Comparison of ENCODE assay signal across 8 mouse cellular contexts in genomic region chr9:21768511-21769411, GRCm38 (mm10). TPM values are rescaled to one million over a fixed set of nuclear protein-coding genes. Genes with fewer than 3 reads are reported as not detected.
A peak's percentile ranks its signal among the peaks of the same experiment; 100 is the strongest.
DNase-seq lines count a peak whose midpoint lies in the region; ATAC-seq lines count a peak whose summit lies in the region.

No protein-coding gene starts in this region.

- no peaks in the 10 kb centered on the region for H3K27me3 ChIP-seq in forebrain, embryonic 10.5 days (ENCODE audit: poor library complexity, severe bottlenecking)
- H3K27me3 ChIP-seq in midbrain, embryonic 13.5 days: no peaks in the 10 kb centered on the region

- H3K9me3 ChIP-seq in forebrain, embryonic 10.5 days: no peaks in the 10 kb centered on the region
- no peaks in the 10 kb centered on the region for H3K9me3 ChIP-seq in midbrain, embryonic 13.5 days

- peaks cover 57% of the 10 kb centered on the region for H3K36me3 ChIP-seq in forebrain, embryonic 10.5 days (replicated peaks)
- H3K36me3 ChIP-seq in midbrain, embryonic 13.5 days: no peaks in the 10 kb centered on the region

- peak; percentile 52 for DNase-seq in urinary bladder, postnatal 14 days (ENCODE audit: low spot score)
- no peak for DNase-seq in urinary bladder, postnatal 25 days (ENCODE audit: low spot score)
- no peak for DNase-seq in forebrain, embryonic 10.5 days (ENCODE audit: extremely low spot score, low spot score)
- peak; percentile 49 to 69 for DNase-seq in heart, postnatal 36 days
- no peak for DNase-seq in spleen, postnatal 14 days (ENCODE audit: low spot score in 2 of 2)
- DNase-seq in layer of hippocampus, adult 9-10 months (ENCODE audit: low spot score): no peak
- no peak for DNase-seq in T-cell, adult 2 months (ENCODE audit: low spot score)

- no peak overlapping the region for H3K4me2 ChIP-seq in midbrain, embryonic 13.5 days (replicated peaks)

- no peak overlapping the region for H3K9ac ChIP-seq in midbrain, embryonic 13.5 days (replicated peaks)

- intact Hi-C loops in heart, postnatal 36 days (cut with DNase I): no loop called here

- peak overlapping the region; percentile 72 for H3K27ac ChIP-seq in forebrain, embryonic 10.5 days
- peak overlapping the region; percentile 9; the same call in 1 of the 2 replicates for H3K27ac ChIP-seq in midbrain, embryonic 13.5 days

- ATAC-seq in midbrain, embryonic 13.5 days: 0 out of 2 replicates have a peak, but pooled peaks have one; percentile 9

- WGBS in forebrain, embryonic 10.5 days: 73% methylated on average over 13 of the region's 13 CpGs
- WGBS in midbrain, embryonic 13.5 days: 55% methylated on average over 13 of the region's 13 CpGs

- peaks cover 20% of the 10 kb centered on the region for H3K4me1 ChIP-seq in forebrain, embryonic 10.5 days
- peaks cover 3% of the 10 kb centered on the region; the same call in 1 of the 2 replicates for H3K4me1 ChIP-seq in midbrain, embryonic 13.5 days (replicated peaks)

- no peak overlapping the region for H3K4me3 ChIP-seq in forebrain, embryonic 10.5 days
- no peak overlapping the region for H3K4me3 ChIP-seq in midbrain, embryonic 13.5 days (replicated peaks)

RNA-seq across cellular contexts. Expression of gene Spc24, which starts 8.7 kb away (rescaled TPM):
- 196 and 197 TPM in 2 replicates for polyA plus RNA-seq in forebrain, embryonic 10.5 days (2016; fragmentation: Nextera tagmentation; extraction: Ambion mirVana)
- total RNA-seq in heart, postnatal 36 days (2021): 1 to 10 TPM; 4.4 to 4.6 TPM
- polyA plus RNA-seq in midbrain, embryonic 13.5 days (2015; fragmentation: Nextera tagmentation; extraction: Ambion mirVana): 36.2 and 44.6 TPM in 2 replicates

RNA-seq across cellular contexts. Expression of gene Kank2, which starts 29.8 kb away (rescaled TPM):
- 8.6 and 8.9 TPM in 2 replicates for polyA plus RNA-seq in forebrain, embryonic 10.5 days (2016; fragmentation: Nextera tagmentation; extraction: Ambion mirVana)
- total RNA-seq in heart, postnatal 36 days (2021): 10 to 100 TPM; 50.5 to 54.2 TPM
- polyA plus RNA-seq in midbrain, embryonic 13.5 days (2015; fragmentation: Nextera tagmentation; extraction: Ambion mirVana): 3.3 and 4.3 TPM in 2 replicates

RNA-seq across cellular contexts. Expression of gene Ldlr, which starts 45.5 kb away (rescaled TPM):
- polyA plus RNA-seq in forebrain, embryonic 10.5 days (2016; fragmentation: Nextera tagmentation; extraction: Ambion mirVana): 58.5 and 60.0 TPM in 2 replicates
- 1 to 10 TPM; 2.2 to 3.4 TPM for total RNA-seq in heart, postnatal 36 days (2021)
- 18.7 and 20.6 TPM in 2 replicates for polyA plus RNA-seq in midbrain, embryonic 13.5 days (2015; fragmentation: Nextera tagmentation; extraction: Ambion mirVana)

Comparison
In these comparisons a context has a peak if more than half of its experiments do, and no peak if none do; other contexts are left out.
1. DNase-seq: peak in urinary bladder, postnatal 14 days (single experiment) and heart, postnatal 36 days (2 of 2); none in urinary bladder, postnatal 25 days (single experiment), forebrain, embryonic 10.5 days (single experiment), spleen, postnatal 14 days (0 of 2), layer of hippocampus, adult 9-10 months (single experiment) and T-cell, adult 2 months (single experiment).